Mouse (Mus musculus): ENCODE measurements at regions not wholly inside any gene's neighbourhood (a gene's known extent, or its start where the extent isn't known, plus 50 kb on each side); places are given as distances from the start of the nearest gene placed in this dataset.

- no peak for DNase-seq (ENCODE audit: low spot score)
Observed at GRCm38 (mm10) chr15:64520568-64520967, 296.9 kb upstream of the Gm21798 start.

GRCm38 (mm10) chr15:64532260-64533120 lies 285.0 kb upstream of the Gm21798 start:
- no peak for DNase-seq (ENCODE audit: low spot score)

GRCm38 (mm10) chr15:64533169-64533795 lies 284.2 kb upstream of the Gm21798 start:
- DNase-seq (ENCODE audit: low spot score) = no peak

- DNase-seq (ENCODE audit: low spot score) = no peak
Observed at GRCm38 (mm10) chr15:64534166-64534565, 283.3 kb upstream of the Gm21798 start.

GRCm38 (mm10) chr15:64535160-64535559 lies 282.3 kb upstream of the Gm21798 start:
- no peak for DNase-seq (ENCODE audit: low spot score)

- no peak for DNase-seq (ENCODE audit: low spot score)
Observed at GRCm38 (mm10) chr15:64541395-64541794, 276.1 kb upstream of the Gm21798 start.

- DNase-seq (ENCODE audit: low spot score) = no peak
Observed at GRCm38 (mm10) chr15:64542250-64542901, 275.1 kb upstream of the Gm21798 start.

GRCm38 (mm10) chr15:64542908-64543307 lies 274.6 kb upstream of the Gm21798 start:
- no peak for DNase-seq (ENCODE audit: low spot score)

- DNase-seq (ENCODE audit: low spot score) = no peak
Observed at GRCm38 (mm10) chr15:64546035-64546434, 271.5 kb upstream of the Gm21798 start.

- DNase-seq (ENCODE audit: low spot score) = no peak
Observed at GRCm38 (mm10) chr15:64557540-64557939, 260.0 kb upstream of the Gm21798 start.

- no peak for DNase-seq (ENCODE audit: low spot score)
Observed at GRCm38 (mm10) chr15:64558220-64558619, 259.3 kb upstream of the Gm21798 start.

GRCm38 (mm10) chr15:64562431-64563111 lies 254.9 kb upstream of the Gm21798 start:
- no peak for DNase-seq (ENCODE audit: low spot score)

GRCm38 (mm10) chr15:64564703-64565102 lies 252.8 kb upstream of the Gm21798 start:
- DNase-seq (ENCODE audit: low spot score) = no peak

GRCm38 (mm10) chr15:64576891-64577535 lies 240.5 kb upstream of the Gm21798 start:
- DNase-seq (ENCODE audit: low spot score) = no peak

GRCm38 (mm10) chr15:64578991-64579390 lies 238.5 kb upstream of the Gm21798 start:
- DNase-seq (ENCODE audit: low spot score) = no peak

- no peak for DNase-seq (ENCODE audit: low spot score)
Observed at GRCm38 (mm10) chr15:64580481-64580880, 237.0 kb upstream of the Gm21798 start.

- no peak for DNase-seq (ENCODE audit: low spot score)
Observed at GRCm38 (mm10) chr15:64581046-64581445, 236.4 kb upstream of the Gm21798 start.

GRCm38 (mm10) chr15:64584129-64584528 lies 233.4 kb upstream of the Gm21798 start:
- no peak for DNase-seq (ENCODE audit: low spot score)

- DNase-seq (ENCODE audit: low spot score) = no peak
Observed at GRCm38 (mm10) chr15:64586776-64587175, 230.7 kb upstream of the Gm21798 start.

- no peak for DNase-seq (ENCODE audit: low spot score)
Observed at GRCm38 (mm10) chr15:64590092-64590881, 227.2 kb upstream of the Gm21798 start.

GRCm38 (mm10) chr15:64613503-64613902 lies 204.0 kb upstream of the Gm21798 start:
- no peak for DNase-seq (ENCODE audit: low spot score)

Measured in c-Kit-positive CD71-positive TER-119-positive erythroid progenitor cells, embryonic 14.5 days (primary cell).